Mouse (Mus musculus): ENCODE measurements at regions not wholly inside any gene's neighbourhood (a gene's known extent, or its start where the extent isn't known, plus 50 kb on each side); places are given as distances from the start of the nearest gene placed in this dataset.

- Histone ChIP-seq H3K4me2 (replicated peaks) (no peak overlapping the region), H3K4me1 (peaks cover 5% of the 10 kb centered on the region; the same call in 1 of the 2 replicates), H3K9ac (replicated peaks) (no peak overlapping the region), H3K4me3 (no peak overlapping the region), H3K36me3 (no peaks in the 10 kb centered on the region), H3K27me3 (no peaks in the 10 kb centered on the region), H3K9me3 (no peaks in the 10 kb centered on the region), H3K27ac (replicated peaks) (no peak overlapping the region)
- ATAC-seq (ENCODE audit: low FRiP score, low read depth): no peak
- WGBS: 65% methylated on average over 3 of the region's 3 CpGs
Observed at GRCm38 (mm10) chr15:56278006-56278405, 1199.4 kb downstream of the Slc22a22 start.

GRCm38 (mm10) chr15:56248731-56249130 is 1228.7 kb downstream of the Slc22a22 start:
- H3K4me1 ChIP-seq: no peaks in the 10 kb centered on the region
- H3K4me3 ChIP-seq: no peak overlapping the region
- H3K9ac ChIP-seq (replicated peaks): no peak overlapping the region
- H3K36me3 ChIP-seq: no peaks in the 10 kb centered on the region
- H3K9me3 ChIP-seq: no peaks in the 10 kb centered on the region
- WGBS: 89% methylated on average over 1 of the region's 1 CpGs
- no peak for ATAC-seq (ENCODE audit: low FRiP score, low read depth)
- no peak overlapping the region for H3K4me2 ChIP-seq (replicated peaks)
- H3K27me3 ChIP-seq: no peaks in the 10 kb centered on the region
- H3K27ac ChIP-seq (replicated peaks): no peak overlapping the region

- Histone ChIP-seq H3K27ac (replicated peaks) (no peak overlapping the region), H3K4me1 (no peaks in the 10 kb centered on the region), H3K9me3 (no peaks in the 10 kb centered on the region), H3K27me3 (no peaks in the 10 kb centered on the region), H3K9ac (replicated peaks) (no peak overlapping the region), H3K36me3 (no peaks in the 10 kb centered on the region), H3K4me3 (no peak overlapping the region), H3K4me2 (replicated peaks) (no peak overlapping the region)
- ATAC-seq (ENCODE audit: low FRiP score, low read depth): no peak
- 80% methylated on average over 8 of the region's 9 CpGs for WGBS
Observed at GRCm38 (mm10) chr15:56244004-56244735, 1233.3 kb downstream of the Slc22a22 start.

GRCm38 (mm10) chr15:56202552-56202951 is 1274.9 kb downstream of the Slc22a22 start:
- no peaks in the 10 kb centered on the region for H3K9me3 ChIP-seq
- no peak overlapping the region for H3K9ac ChIP-seq (replicated peaks)
- no peak overlapping the region for H3K4me3 ChIP-seq
- no peak overlapping the region for H3K27ac ChIP-seq (replicated peaks)
- H3K27me3 ChIP-seq: no peaks in the 10 kb centered on the region
- no peaks in the 10 kb centered on the region for H3K36me3 ChIP-seq
- no peak overlapping the region for H3K4me2 ChIP-seq (replicated peaks)
- no peak for ATAC-seq (ENCODE audit: low FRiP score, low read depth)
- WGBS: 83% methylated on average over 5 of the region's 5 CpGs
- H3K4me1 ChIP-seq: no peaks in the 10 kb centered on the region

GRCm38 (mm10) chr15:56199336-56199735 is 1278.1 kb downstream of the Slc22a22 start:
- Histone ChIP-seq H3K27ac (replicated peaks) (no peak overlapping the region), H3K36me3 (no peaks in the 10 kb centered on the region), H3K27me3 (no peaks in the 10 kb centered on the region), H3K4me3 (no peak overlapping the region), H3K9ac (replicated peaks) (no peak overlapping the region), H3K4me2 (replicated peaks) (no peak overlapping the region), H3K4me1 (no peaks in the 10 kb centered on the region), H3K9me3 (no peaks in the 10 kb centered on the region)
- 73% methylated on average over 2 of the region's 2 CpGs for WGBS
- ATAC-seq (ENCODE audit: low FRiP score, low read depth): no peak

- H3K36me3 ChIP-seq: no peaks in the 10 kb centered on the region
- WGBS: 67% methylated on average over 1 of the region's 1 CpGs
- H3K9ac ChIP-seq (replicated peaks): no peak overlapping the region
- no peak overlapping the region for H3K27ac ChIP-seq (replicated peaks)
- H3K4me2 ChIP-seq (replicated peaks): no peak overlapping the region
- no peaks in the 10 kb centered on the region for H3K27me3 ChIP-seq
- ATAC-seq (ENCODE audit: low FRiP score, low read depth): no peak
- H3K9me3 ChIP-seq: no peaks in the 10 kb centered on the region
- H3K4me1 ChIP-seq: no peaks in the 10 kb centered on the region
- H3K4me3 ChIP-seq: no peak overlapping the region
Observed at GRCm38 (mm10) chr15:56197425-56198201, 1279.8 kb downstream of the Slc22a22 start.

- 83% methylated on average over 6 of the region's 6 CpGs for WGBS
- ATAC-seq (ENCODE audit: low FRiP score, low read depth): no peak
- Histone ChIP-seq H3K27me3 (no peaks in the 10 kb centered on the region), H3K36me3 (no peaks in the 10 kb centered on the region), H3K4me1 (no peaks in the 10 kb centered on the region), H3K4me2 (replicated peaks) (no peak overlapping the region), H3K4me3 (no peak overlapping the region), H3K9me3 (no peaks in the 10 kb centered on the region), H3K27ac (replicated peaks) (no peak overlapping the region), H3K9ac (replicated peaks) (no peak overlapping the region)
Observed at GRCm38 (mm10) chr15:56166236-56166635, 1311.2 kb downstream of the Slc22a22 start.

- WGBS: 81% methylated on average over 2 of the region's 2 CpGs
- Histone ChIP-seq H3K9ac (replicated peaks) (no peak overlapping the region), H3K4me3 (no peak overlapping the region), H3K4me2 (replicated peaks) (no peak overlapping the region), H3K36me3 (no peaks in the 10 kb centered on the region), H3K9me3 (peaks cover 5% of the 10 kb centered on the region; the same call in 1 of the 2 replicates), H3K4me1 (no peaks in the 10 kb centered on the region), H3K27ac (replicated peaks) (no peak overlapping the region), H3K27me3 (no peaks in the 10 kb centered on the region)
- no peak for ATAC-seq (ENCODE audit: low FRiP score, low read depth)
Observed at GRCm38 (mm10) chr15:56158726-56159125, 1318.7 kb downstream of the Slc22a22 start.

GRCm38 (mm10) chr15:56139451-56139850 is 1338.0 kb downstream of the Slc22a22 start:
- 89% methylated on average over 3 of the region's 3 CpGs for WGBS
- Histone ChIP-seq H3K4me2 (replicated peaks) (no peak overlapping the region), H3K9ac (replicated peaks) (no peak overlapping the region), H3K27ac (replicated peaks) (no peak overlapping the region), H3K4me3 (no peak overlapping the region), H3K9me3 (no peaks in the 10 kb centered on the region), H3K36me3 (no peaks in the 10 kb centered on the region), H3K4me1 (no peaks in the 10 kb centered on the region), H3K27me3 (no peaks in the 10 kb centered on the region)
- no peak for ATAC-seq (ENCODE audit: low FRiP score, low read depth)

GRCm38 (mm10) chr15:56136420-56136970 is 1340.9 kb downstream of the Slc22a22 start:
- H3K9me3 ChIP-seq: no peaks in the 10 kb centered on the region
- 59% methylated on average over 7 of the region's 7 CpGs for WGBS
- H3K27ac ChIP-seq (replicated peaks): no peak overlapping the region
- no peak overlapping the region for H3K9ac ChIP-seq (replicated peaks)
- no peak for ATAC-seq (ENCODE audit: low FRiP score, low read depth)
- H3K4me2 ChIP-seq (replicated peaks): no peak overlapping the region
- no peaks in the 10 kb centered on the region for H3K27me3 ChIP-seq
- H3K4me3 ChIP-seq: no peak overlapping the region
- H3K4me1 ChIP-seq: no peaks in the 10 kb centered on the region
- H3K36me3 ChIP-seq: no peaks in the 10 kb centered on the region

- H3K27me3 ChIP-seq: no peaks in the 10 kb centered on the region
- no peak for ATAC-seq (ENCODE audit: low FRiP score, low read depth)
- no peak overlapping the region for H3K9ac ChIP-seq (replicated peaks)
- no peaks in the 10 kb centered on the region for H3K36me3 ChIP-seq
- 86% methylated on average over 1 of the region's 1 CpGs for WGBS
- H3K27ac ChIP-seq (replicated peaks): no peak overlapping the region
- no peak overlapping the region for H3K4me3 ChIP-seq
- H3K4me2 ChIP-seq (replicated peaks): no peak overlapping the region
- H3K4me1 ChIP-seq: no peaks in the 10 kb centered on the region
- H3K9me3 ChIP-seq: no peaks in the 10 kb centered on the region
Observed at GRCm38 (mm10) chr15:56128029-56128428, 1349.4 kb downstream of the Slc22a22 start.

- Histone ChIP-seq H3K27me3 (no peaks in the 10 kb centered on the region), H3K4me3 (no peak overlapping the region), H3K4me1 (no peaks in the 10 kb centered on the region), H3K36me3 (no peaks in the 10 kb centered on the region), H3K27ac (replicated peaks) (no peak overlapping the region), H3K4me2 (replicated peaks) (no peak overlapping the region), H3K9me3 (no peaks in the 10 kb centered on the region), H3K9ac (replicated peaks) (no peak overlapping the region)
- ATAC-seq (ENCODE audit: low FRiP score, low read depth): no peak
Observed at GRCm38 (mm10) chr15:56119287-56120065, 1357.9 kb downstream of the Slc22a22 start.
